Mouse (Mus musculus) ES-E14 (cell line): ENCODE results near the gene Tm9sf2. TPM values are rescaled to one million over a fixed set of nuclear protein-coding genes. Genes with fewer than 3 reads are reported as not detected.

ENCODE experiments used
- DNase-seq: peaks from one replicate; pipeline ENCODE4 v3.0.0-alpha.2; 2013; ENCODE audit warnings: low read depth, low spot score
- H3K27ac ChIP-seq: 2 replicates; pipeline ENCODE4 v1.5.1; 2012; ENCODE audit warnings: low read depth, mild to moderate bottlenecking, low read length, moderate library complexity, mixed read lengths; ENCODE audit not compliant: poor library complexity, insufficient read depth, severe bottlenecking
- H3K36me3 ChIP-seq: 2 replicates; pipeline ENCODE4 v1.6.1; 2012; ENCODE audit warnings: mild to moderate bottlenecking, low read length, moderate library complexity, mixed read lengths; ENCODE audit not compliant: control insufficient read depth, poor library complexity, insufficient read depth, severe bottlenecking
- H3K4me1 ChIP-seq, 2 experiments: fragments of 150-350 bp in 1 of 2; sonication (generic) in 1 of 2; 2 replicates each; pipeline ENCODE4 v1.6.1; 2012; ENCODE audit warnings: low read length in 2 of 2, mild to moderate bottlenecking in 1 of 2, mixed read lengths in 1 of 2; ENCODE audit not compliant: control insufficient read depth in 2 of 2, insufficient read depth in 2 of 2, poor library complexity in 1 of 2
- H3K4me3 ChIP-seq, 2 experiments: fragments of 150-350 bp in 1 of 2; sonication (generic) in 1 of 2; 2 replicates each; pipeline ENCODE4 v1.5.1; 2012; ENCODE audit warnings: low read length in 2 of 2, low read depth in 1 of 2, mild to moderate bottlenecking in 1 of 2, mixed read lengths in 1 of 2; ENCODE audit not compliant: insufficient read depth in 1 of 2, poor library complexity in 1 of 2, severe bottlenecking in 1 of 2
- H3K9ac ChIP-seq: 2 replicates; pipeline ENCODE4 v1.6.1; 2012; ENCODE audit warnings: low read depth, mild to moderate bottlenecking, low read length, mixed read lengths; ENCODE audit not compliant: poor library complexity, insufficient read depth, severe bottlenecking
- H3K9me3 ChIP-seq: fragments of 150-350 bp; sonication (generic); 2 replicates; pipeline ENCODE4 v1.6.1; 2012; ENCODE audit warnings: low read depth, mild to moderate bottlenecking, low read length; ENCODE audit not compliant: control insufficient read depth, insufficient read depth
- CHD2 ChIP-seq: IDR thresholded peaks from 2 replicates; pipeline ENCODE4 v1.6.1; 2014; ENCODE audit warnings: mild to moderate bottlenecking, low read depth, low read length, inconsistent platforms
- HCFC1 ChIP-seq: IDR thresholded peaks from 2 replicates; pipeline ENCODE4 v1.6.1; 2012; ENCODE audit warnings: low read length, inconsistent platforms, borderline replicate concordance; ENCODE audit not compliant: insufficient read depth
- MAFK ChIP-seq: IDR thresholded peaks from 2 replicates; pipeline ENCODE4 v1.6.1; 2014; ENCODE audit warnings: mild to moderate bottlenecking, low read depth, low read length, inconsistent platforms; ENCODE audit not compliant: insufficient read depth
- ZC3H11A ChIP-seq: IDR thresholded peaks from 2 replicates; pipeline ENCODE4 v1.6.1; 2012; ENCODE audit warnings: low read depth, mild to moderate bottlenecking, inconsistent platforms, low read length, borderline replicate concordance
- ZNF384 ChIP-seq: IDR thresholded peaks from 2 replicates; pipeline ENCODE4 v1.6.1; 2012; ENCODE audit warnings: low read depth, low read length, inconsistent platforms
- in situ Hi-C, 2 experiments: fragments of 600-800 bp; cut with MboI; formaldehyde crosslinking; loops; one replicate each; pipeline ENCODE4 v1.15.1; 2025; ENCODE audit warnings: low sequenced_read_pairs in 2 of 2, inconsistent platforms in 1 of 2; ENCODE audit not compliant: unreplicated experiment in 2 of 2
- total RNA-seq: library from RNA; depleted of rRNA; stranded (reverse); fragments of 300-350 nt; gene quantifications from 2 replicates; pipeline ENCODE4 v1.2.3, GENCODE M21; 2012; rRNA removed

Tm9sf2 gene
- total RNA-seq, 1 experiment = 84.1 TPM

- DNase-seq = no peak
- Histone ChIP-seq H3K4me1 (no peaks in the 10 kb centered on the region), H3K4me3 (no peak overlapping the region), H3K27ac (no peak overlapping the region), H3K9ac (no peak overlapping the region), H3K36me3 (no peaks in the 10 kb centered on the region), H3K9me3 (no peaks in the 10 kb centered on the region)
- in situ Hi-C loops = loop anchor here in 1 of 2 experiments (25.0 kb wide), 1 partner anchor 678 kb away; no protein-coding TSS in a partner anchor
- TF ChIP-seq ZNF384 (no peak), CHD2 (no peak), HCFC1 (no peak), ZC3H11A (no peak), MAFK (peak; percentile 51; the same call in 1 of the 2 replicates)
Measured at GRCm38 (mm10) chr14:122209177-122209576, 102.3 kb downstream of the Tm9sf2 start.

Other genes with a start within 250 kb of the Tm9sf2 start
- 41.5 and 83.4 TPM in 2 replicates for gene Ubac2, start 228.4 kb upstream of the Tm9sf2 start, total RNA-seq
- gene Gpr18, start 191.3 kb upstream of the Tm9sf2 start, total RNA-seq = 0.42 and 0.49 TPM in 2 replicates
- 0.32 and 0.45 TPM in 2 replicates for gene Gpr183, start 141.8 kb upstream of the Tm9sf2 start, total RNA-seq
- gene Timm8a2, start 72.4 kb upstream of the Tm9sf2 start, total RNA-seq = 2.6 and 3.2 TPM in 2 replicates
- gene Clybl, start 74.7 kb downstream of the Tm9sf2 start, total RNA-seq = 2.6 and 6.7 TPM in 2 replicates